Mouse (Mus musculus) brain, embryonic 14.5 days (tissue): Measurements from ENCODE around the gene 4930512M02Rik.

Source experiments
- CTCF ChIP-seq: fragments of 200-500 bp; IDR thresholded peaks from 2 replicates; pipeline ENCODE4 v1.5.1; 2012; ENCODE audit warnings: inconsistent platforms, mild to moderate bottlenecking, moderate library complexity, borderline replicate concordance; ENCODE audit not compliant: insufficient read depth, insufficient read length; ENCODE audit errors: extremely low read depth
- POLR2A ChIP-seq: fragments of 200-500 bp; IDR thresholded peaks from 2 replicates; pipeline ENCODE4 v1.6.1; 2012; ENCODE audit warnings: mild to moderate bottlenecking, inconsistent platforms, borderline replicate concordance; ENCODE audit not compliant: poor library complexity, insufficient read depth, insufficient read length, severe bottlenecking; ENCODE audit errors: extremely low read depth

GRCm38 (mm10) chr11:11624073-11624705 lies 3.4 kb downstream of the 4930512M02Rik start:
- TF ChIP-seq POLR2A (no peak), CTCF (no peak)
